Mouse (Mus musculus): ENCODE data around the gene Med31.
"Not testable (repeated sequence)": the region's sequence is repeated elsewhere in the genome, so short reads cannot be mapped to it uniquely, and the experiment has no call there.

Med31 gene

GRCm38 (mm10) chr11:72203440-72203839 lies 12.0 kb downstream of the Med31 start:
- DNase-seq (ENCODE audit: low spot score in 2 of 2), result no peak

GRCm38 (mm10) chr11:72196506-72196905 lies 18.9 kb downstream of the Med31 start:
- no peak for DNase-seq (ENCODE audit: low spot score in 2 of 2)

GRCm38 (mm10) chr11:72194259-72194658 lies 21.1 kb downstream of the Med31 start:
- no peak for DNase-seq (ENCODE audit: low spot score in 2 of 2)

- no peak for DNase-seq (ENCODE audit: low spot score in 2 of 2)
Measured at GRCm38 (mm10) chr11:72190857-72191256, 24.5 kb downstream of the Med31 start.

DNA sequence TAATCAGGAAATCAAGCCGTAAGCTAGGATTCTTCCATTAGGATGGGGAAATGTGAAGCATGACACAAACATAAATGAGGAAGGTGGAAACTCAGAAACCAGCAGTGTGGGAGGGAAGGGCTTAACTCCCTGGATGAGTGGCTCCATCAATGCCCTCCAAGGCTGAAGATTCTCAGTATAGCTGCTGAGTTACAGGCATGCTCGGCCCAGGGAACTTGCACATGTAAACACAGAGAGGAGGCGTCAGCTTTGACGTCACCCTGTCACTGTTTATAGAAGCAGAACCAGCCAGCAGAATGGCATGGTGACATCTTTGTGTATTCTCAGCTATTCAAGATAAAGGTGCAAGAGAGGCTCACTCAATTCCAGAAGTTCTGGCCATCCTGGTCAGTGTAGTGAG lies 31.1 kb downstream of the Med31 start:
- no peak for DNase-seq (ENCODE audit: low spot score in 2 of 2)

GRCm38 (mm10) chr11:72181136-72181535 lies 34.3 kb downstream of the Med31 start:
- DNase-seq (ENCODE audit: low spot score in 2 of 2), result no peak

GRCm38 (mm10) chr11:72180556-72180955 lies 34.8 kb downstream of the Med31 start:
- DNase-seq (ENCODE audit: low spot score in 2 of 2), result no peak

- no peak for DNase-seq (ENCODE audit: low spot score in 2 of 2)
Measured at GRCm38 (mm10) chr11:72176553-72176952, 38.8 kb downstream of the Med31 start.

DNA sequence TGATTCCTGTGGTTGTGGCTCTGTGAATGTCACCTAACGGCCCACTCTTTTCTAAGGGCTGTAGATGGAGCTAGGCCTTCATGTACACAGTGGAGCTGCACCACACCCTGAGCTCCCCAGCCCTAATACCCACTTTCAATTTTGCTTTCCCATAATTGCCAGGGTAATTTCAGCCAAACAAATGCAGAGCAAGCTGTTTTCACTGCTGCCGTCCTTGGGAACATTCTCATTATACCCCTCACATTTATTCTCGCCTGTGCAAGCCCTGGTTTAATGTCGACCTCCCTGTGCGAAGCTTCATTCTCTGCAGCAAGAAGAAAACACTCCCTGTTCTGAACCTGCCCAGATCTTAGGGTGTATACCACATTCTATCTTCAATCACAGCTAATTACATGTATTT lies 39.4 kb downstream of the Med31 start:
- no peak for DNase-seq (ENCODE audit: low spot score in 2 of 2)

GRCm38 (mm10) chr11:72174721-72175120 lies 40.7 kb downstream of the Med31 start:
- no peak for DNase-seq (ENCODE audit: low spot score in 2 of 2)

GRCm38 (mm10) chr11:72173506-72173905 lies 41.9 kb downstream of the Med31 start:
- no peak for DNase-seq (ENCODE audit: low spot score in 2 of 2)

GRCm38 (mm10) chr11:72171906-72172305 lies 43.5 kb downstream of the Med31 start:
- not testable (repeated sequence) for DNase-seq (ENCODE audit: low spot score in 2 of 2)

DNA sequence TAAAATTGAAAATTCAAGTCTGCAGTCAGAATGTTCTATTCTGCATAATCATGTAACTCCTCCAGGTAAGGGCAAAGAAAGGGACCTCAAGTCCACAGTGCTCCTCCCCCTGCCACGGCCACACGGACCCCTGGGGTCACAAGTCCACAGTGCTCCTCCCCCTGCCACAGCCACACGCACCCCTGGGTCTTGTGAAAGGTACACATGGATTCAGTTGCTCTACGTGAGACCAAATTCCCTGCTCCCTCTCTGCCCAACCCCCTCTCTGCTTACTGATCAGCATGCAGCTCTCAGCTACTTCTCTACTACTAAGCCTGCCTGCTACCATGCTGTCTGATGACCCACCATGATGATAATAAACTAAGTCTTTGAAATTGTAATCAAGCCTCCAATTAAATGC lies 45.5 kb downstream of the Med31 start:
- DNase-seq (ENCODE audit: low spot score in 2 of 2), result no peak

DNA sequence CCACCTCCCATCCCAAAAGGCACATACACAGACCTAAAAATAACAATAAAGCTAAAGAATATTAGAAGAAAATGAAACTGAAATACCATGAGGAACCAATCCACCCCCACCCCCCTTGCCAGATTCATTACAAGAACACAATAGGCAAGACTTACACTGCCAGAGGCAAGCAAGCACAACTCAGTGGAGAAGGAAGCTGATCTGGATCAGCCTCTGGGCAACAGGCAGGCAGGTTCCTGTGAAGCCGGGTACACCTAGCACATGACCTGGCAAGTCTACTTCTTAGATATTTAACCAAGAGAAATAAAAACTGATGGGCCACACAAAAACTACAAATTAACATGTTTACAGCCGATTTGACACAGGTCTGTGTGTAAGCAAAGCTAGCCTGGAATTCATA lies 52.2 kb downstream of the Med31 start:
- DNase-seq (ENCODE audit: low spot score in 2 of 2), result no peak
